Mouse (Mus musculus): Measurements from ENCODE around the gene Olfr141.

Gene Olfr141

GRCm38 (mm10) chr2:86809918-86810317 is at the start of gene Olfr141:
Gene Olfr141, minus strand, starts transcription at chr2:86810018.
- no peak for DNase-seq (ENCODE audit: low spot score)

- no peak for DNase-seq (ENCODE audit: low spot score)
These were observed 41.8 kb upstream of the Olfr141 start, which contains the start of gene Olfr1095 for GRCm38 (mm10) chr2:86851596-86851995. Gene Olfr1095, minus strand, starts transcription at chr2:86851696.

- DNase-seq (ENCODE audit: low spot score): no peak
These were observed 14.5 kb upstream of the Olfr141 start, which contains the start of gene Olfr1094 for GRCm38 (mm10) chr2:86824363-86824762. Gene Olfr1094, plus strand, starts transcription at chr2:86824663.

GRCm38 (mm10) chr2:86782179-86782578 is 27.6 kb downstream of the Olfr141 start, which contains the start of gene Olfr1093:
Gene Olfr1093, plus strand, starts transcription at chr2:86782479.
- no peak for DNase-seq (ENCODE audit: low spot score)

GRCm38 (mm10) chr2:86761050-86761449 is 48.8 kb downstream of the Olfr141 start:
- no peak for DNase-seq (ENCODE audit: low spot score)

GRCm38 (mm10) chr2:86758893-86759292 is 50.9 kb downstream of the Olfr141 start, which contains the start of gene Olfr1090:
Gene Olfr1090, minus strand, starts transcription at chr2:86758993.
- no peak for DNase-seq (ENCODE audit: low spot score)
